Mouse (Mus musculus): ENCODE measurements around the gene Gucy2e. TPM values are rescaled to one million over a fixed set of nuclear protein-coding genes. Genes with fewer than 3 reads are reported as not detected.
A peak's percentile ranks its signal among the peaks of the same experiment; 100 is the strongest.

Gene Gucy2e
- total and polyA plus RNA-seq, 3 experiments: 0.06 to 1.8 (median 1.6) TPM

- Histone ChIP-seq H3K4me3 (no peak overlapping the region), H3K79me2 (replicated peaks; ENCODE audit: control insufficient read depth, insufficient read depth, low read length) (no peaks in the 10 kb centered on the region), H3K27ac (no peak overlapping the region), H3K36me3 (ENCODE audit: control insufficient read depth, insufficient read depth, low read length) (no peaks in the 10 kb centered on the region), H3K4me1 (ENCODE audit: control insufficient read depth, insufficient read depth, low read length) (no peaks in the 10 kb centered on the region), H3K27me3 (ENCODE audit: control insufficient read depth, insufficient read depth, low read length) (peaks cover 7% of the 10 kb centered on the region), H3K9ac (ENCODE audit: low read depth, low read length) (no peak overlapping the region)
- no peak for DNase-seq
- TF ChIP-seq EP300 (IDR thresholded peaks at IDR 0.05; ENCODE audit: insufficient read depth, low read depth, low read length) (no peak), POLR2A (IDR thresholded peaks at IDR 0.05; ENCODE audit: insufficient read depth, low read depth, low read length) (no peak), CTCF (IDR thresholded peaks at IDR 0.05) (no peak)
- 51% methylated on average over 6 of the region's 6 CpGs for WGBS
- intact Hi-C loops (cut with DNase I): no loop called here
Measured at GRCm38 (mm10) chr11:69200231-69200630, 36.6 kb downstream of the Gucy2e start.

- no peaks in the 10 kb centered on the region for H3K36me3 ChIP-seq (ENCODE audit: control insufficient read depth, insufficient read depth, low read length)
- 96% methylated on average over 1 of the region's 1 CpGs for WGBS
Measured at GRCm38 (mm10) chr11:69199251-69199650, 37.6 kb downstream of the Gucy2e start.

GRCm38 (mm10) chr11:69197743-69198142 lies 39.1 kb downstream of the Gucy2e start, which contains the start of gene Alox8:
TSS of gene Alox8 (minus strand) at chr11:69197843.
- WGBS: 43% methylated on average over 6 of the region's 6 CpGs
- Histone ChIP-seq H3K4me3 (no peak within 1 kb of the TSS), H3K9ac (ENCODE audit: low read depth, low read length) (no peak within 1 kb of the TSS)

More at GRCm38 (mm10) chr11:69199251-69199650, 37.6 kb downstream of the Gucy2e start:
- intact Hi-C loops (cut with DNase I): loop anchor here (5.0 kb wide), 1 partner anchor 183 kb away; no protein-coding TSS in a partner anchor
- no peaks in the 10 kb centered on the region for H3K4me1 ChIP-seq (ENCODE audit: control insufficient read depth, insufficient read depth, low read length)
- TF ChIP-seq EP300 (IDR thresholded peaks at IDR 0.05; ENCODE audit: insufficient read depth, low read depth, low read length): no peak
- no peak for TF ChIP-seq POLR2A (IDR thresholded peaks at IDR 0.05; ENCODE audit: insufficient read depth, low read depth, low read length)
- TF ChIP-seq CTCF (IDR thresholded peaks at IDR 0.05): no peak
- H3K9ac ChIP-seq (ENCODE audit: low read depth, low read length): no peak overlapping the region
- H3K27ac ChIP-seq: no peak overlapping the region
- H3K27me3 ChIP-seq (ENCODE audit: control insufficient read depth, insufficient read depth, low read length): peaks cover 7% of the 10 kb centered on the region
- no peak overlapping the region for H3K4me3 ChIP-seq
- no peak for DNase-seq
- H3K79me2 ChIP-seq (replicated peaks; ENCODE audit: control insufficient read depth, insufficient read depth, low read length): no peaks in the 10 kb centered on the region

GRCm38 (mm10) chr11:69197194-69197593 lies 39.6 kb downstream of the Gucy2e start:
- Histone ChIP-seq H3K27me3 (ENCODE audit: control insufficient read depth, insufficient read depth, low read length) (peaks cover 7% of the 10 kb centered on the region), H3K36me3 (ENCODE audit: control insufficient read depth, insufficient read depth, low read length) (no peaks in the 10 kb centered on the region), H3K4me1 (ENCODE audit: control insufficient read depth, insufficient read depth, low read length) (no peaks in the 10 kb centered on the region), H3K79me2 (replicated peaks; ENCODE audit: control insufficient read depth, insufficient read depth, low read length) (no peaks in the 10 kb centered on the region), H3K27ac (no peak overlapping the region), H3K9ac (ENCODE audit: low read depth, low read length) (no peak overlapping the region), H3K4me3 (no peak overlapping the region)
- 1% methylated on average over 14 of the region's 14 CpGs for WGBS
- intact Hi-C loops (cut with DNase I): loop anchor here (5.0 kb wide), 1 partner anchor 185 kb away; no protein-coding TSS in a partner anchor
- no peak for DNase-seq
- TF ChIP-seq CTCF (IDR thresholded peaks at IDR 0.05): no peak
- no peak for TF ChIP-seq POLR2A (IDR thresholded peaks at IDR 0.05; ENCODE audit: insufficient read depth, low read depth, low read length)
- no peak for TF ChIP-seq EP300 (IDR thresholded peaks at IDR 0.05; ENCODE audit: insufficient read depth, low read depth, low read length)

More at GRCm38 (mm10) chr11:69197743-69198142, 39.1 kb downstream of the Gucy2e start, which contains the start of gene Alox8:
- Histone ChIP-seq H3K79me2 (replicated peaks; ENCODE audit: control insufficient read depth, insufficient read depth, low read length) (no peaks in the 10 kb centered on the region), H3K4me1 (ENCODE audit: control insufficient read depth, insufficient read depth, low read length) (no peaks in the 10 kb centered on the region), H3K27ac (no peak within 1 kb of the TSS), H3K36me3 (ENCODE audit: control insufficient read depth, insufficient read depth, low read length) (no peaks in the 10 kb centered on the region), H3K27me3 (ENCODE audit: control insufficient read depth, insufficient read depth, low read length) (peaks cover 7% of the 10 kb centered on the region)
- intact Hi-C loops (cut with DNase I): loop anchor here (5.0 kb wide), 1 partner anchor 185 kb away; no protein-coding TSS in a partner anchor
- DNase-seq: no peak
- TF ChIP-seq EP300 (IDR thresholded peaks at IDR 0.05; ENCODE audit: insufficient read depth, low read depth, low read length): no peak
- no peak for TF ChIP-seq CTCF (IDR thresholded peaks at IDR 0.05)
- no peak for TF ChIP-seq POLR2A (IDR thresholded peaks at IDR 0.05; ENCODE audit: insufficient read depth, low read depth, low read length)

GRCm38 (mm10) chr11:69196766-69197165 lies 40.1 kb downstream of the Gucy2e start:
- WGBS: 7% methylated on average over 5 of the region's 5 CpGs
- Histone ChIP-seq H3K4me3 (no peak overlapping the region), H3K27ac (no peak overlapping the region), H3K79me2 (replicated peaks; ENCODE audit: control insufficient read depth, insufficient read depth, low read length) (no peaks in the 10 kb centered on the region), H3K36me3 (ENCODE audit: control insufficient read depth, insufficient read depth, low read length) (no peaks in the 10 kb centered on the region), H3K4me1 (ENCODE audit: control insufficient read depth, insufficient read depth, low read length) (no peaks in the 10 kb centered on the region), H3K9ac (ENCODE audit: low read depth, low read length) (no peak overlapping the region), H3K27me3 (ENCODE audit: control insufficient read depth, insufficient read depth, low read length) (peaks cover 7% of the 10 kb centered on the region)
- no peak for DNase-seq
- TF ChIP-seq EP300 (IDR thresholded peaks at IDR 0.05; ENCODE audit: insufficient read depth, low read depth, low read length) (no peak), CTCF (IDR thresholded peaks at IDR 0.05) (peak; percentile 42)
- intact Hi-C loops (cut with DNase I): loop anchor here (5.0 kb wide), 1 partner anchor 186 kb away; no protein-coding TSS in a partner anchor

- intact Hi-C loops (cut with DNase I): loop anchor here (1.0 kb wide), 1 partner anchor 51 kb away; no protein-coding TSS in a partner anchor
- DNase-seq: peak in 1 of 2 experiments; percentile 44
- Histone ChIP-seq H3K4me1 (ENCODE audit: control insufficient read depth, insufficient read depth, low read length) (no peaks in the 10 kb centered on the region), H3K27me3 (ENCODE audit: control insufficient read depth, insufficient read depth, low read length) (peaks cover 7% of the 10 kb centered on the region), H3K4me3 (no peak overlapping the region), H3K79me2 (replicated peaks; ENCODE audit: control insufficient read depth, insufficient read depth, low read length) (no peaks in the 10 kb centered on the region), H3K9ac (ENCODE audit: low read depth, low read length) (no peak overlapping the region), H3K36me3 (ENCODE audit: control insufficient read depth, insufficient read depth, low read length) (no peaks in the 10 kb centered on the region), H3K27ac (no peak overlapping the region)
- WGBS: 5% methylated on average over 1 of the region's 1 CpGs
- TF ChIP-seq POLR2A (IDR thresholded peaks at IDR 0.05; ENCODE audit: insufficient read depth, low read depth, low read length): no peak
- TF ChIP-seq EP300 (IDR thresholded peaks at IDR 0.05; ENCODE audit: insufficient read depth, low read depth, low read length): 0 out of 2 replicates have a peak, but pooled peaks have one; percentile 50
- peak; percentile 95; the same call in 1 of the 2 replicates for TF ChIP-seq CTCF (IDR thresholded peaks at IDR 0.05)
Measured at GRCm38 (mm10) chr11:69192840-69193239, 44.0 kb downstream of the Gucy2e start.
